Mouse (Mus musculus) cerebellum, postnatal 25 days (tissue): Measurements from ENCODE around the gene Plxdc1.

ENCODE experiments used
- DNase-seq, 2 experiments: peaks; one replicate each; pipeline ENCODE4 v3.0.0; 2021; ENCODE audit warnings: mixed read lengths in 2 of 2

Plxdc1 gene

DNA sequence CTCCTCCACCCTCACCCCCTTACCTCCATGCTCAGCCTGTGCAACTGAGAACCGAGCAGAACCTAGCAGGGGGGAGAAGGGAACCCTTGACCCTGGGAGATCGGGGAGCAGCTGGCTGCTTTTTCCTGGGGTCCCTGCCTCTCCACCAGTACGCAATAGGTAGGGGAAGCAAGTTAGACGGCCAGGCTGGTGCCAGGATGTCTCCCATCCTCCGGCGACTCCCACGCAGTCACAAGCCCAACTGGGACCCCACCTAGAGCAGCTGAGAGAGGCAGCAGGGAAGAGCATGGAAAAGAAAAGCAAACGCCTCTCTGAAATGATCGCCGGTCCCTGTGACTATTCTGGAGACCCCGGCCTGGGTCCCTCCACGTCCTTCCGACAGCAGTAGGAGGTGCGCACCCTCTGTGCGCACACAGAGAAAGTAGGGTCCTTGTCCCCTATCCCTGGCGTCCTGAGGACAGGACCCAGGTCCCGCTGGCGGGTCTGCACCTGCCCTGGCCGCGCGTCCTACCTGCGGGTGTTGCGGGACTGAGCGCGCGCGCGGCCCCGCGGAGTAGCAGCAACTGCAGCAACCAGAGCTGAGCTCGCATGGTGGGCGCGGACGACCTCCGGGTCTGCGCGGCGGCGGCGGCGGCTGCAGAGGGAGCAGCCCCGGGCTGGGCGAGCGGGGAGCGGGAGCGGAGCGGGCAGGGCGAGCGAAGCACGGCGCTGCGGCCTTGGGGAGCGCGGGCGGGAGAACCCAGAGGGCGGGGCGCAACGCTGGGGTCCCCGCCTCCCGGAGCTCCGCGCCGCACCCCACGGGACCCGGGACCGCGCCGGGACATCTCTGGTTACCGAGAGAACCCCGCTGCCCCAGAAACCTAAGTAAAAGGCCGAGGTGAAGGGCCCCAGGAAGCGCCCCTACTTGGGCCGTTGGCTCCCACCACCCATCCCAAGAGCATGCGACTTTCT lies at the start of gene Plxdc1:
Gene Plxdc1 (minus strand): TSS at position 718 of the 951 bp plus-strand sequence.
- DNase-seq: peak; percentile 41 to 62

DNA sequence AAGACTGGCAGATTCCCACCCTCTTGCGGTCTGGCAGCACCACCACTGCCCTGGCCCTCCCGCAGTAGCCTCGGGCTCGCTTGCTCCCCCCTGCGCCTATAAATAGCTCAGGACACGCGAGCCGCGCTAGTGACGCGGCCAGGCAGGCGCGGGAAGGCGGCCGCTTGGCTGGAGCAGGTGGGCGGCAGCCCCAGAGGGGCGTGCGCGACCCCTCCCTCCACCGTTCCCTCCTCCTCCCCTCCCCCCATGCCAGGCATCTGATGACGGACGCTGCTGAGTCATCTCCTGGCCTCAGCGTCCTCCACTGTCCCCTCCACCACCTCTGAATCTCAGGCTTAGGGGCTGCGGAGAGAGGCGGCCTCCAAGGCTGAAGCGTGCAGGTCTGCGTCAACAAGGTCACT lies 49.7 kb upstream of the Plxdc1 start:
- peak; percentile 80 to 82 for DNase-seq

DNA sequence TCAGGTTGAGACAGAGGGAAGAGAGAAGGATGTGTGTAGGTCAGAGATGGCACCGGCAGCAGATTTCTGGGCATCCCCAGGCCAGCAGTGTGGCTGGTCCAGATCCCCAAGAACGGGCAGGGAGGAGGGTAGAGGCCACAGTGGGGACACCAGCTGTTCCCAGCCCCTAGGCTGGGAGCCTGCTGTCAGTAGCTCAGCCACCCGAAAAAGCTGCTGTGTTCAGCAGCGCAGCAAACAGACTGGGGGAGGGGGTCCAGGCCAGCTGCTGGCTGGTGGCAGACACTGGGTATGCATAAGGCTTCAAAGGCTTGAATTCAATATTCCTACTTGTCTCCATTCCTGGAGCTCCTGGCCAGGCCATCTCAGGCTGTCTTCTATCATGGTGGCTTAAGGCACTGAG lies 48.6 kb upstream of the Plxdc1 start:
- DNase-seq: peak in 1 of 2 experiments; percentile 34

DNA sequence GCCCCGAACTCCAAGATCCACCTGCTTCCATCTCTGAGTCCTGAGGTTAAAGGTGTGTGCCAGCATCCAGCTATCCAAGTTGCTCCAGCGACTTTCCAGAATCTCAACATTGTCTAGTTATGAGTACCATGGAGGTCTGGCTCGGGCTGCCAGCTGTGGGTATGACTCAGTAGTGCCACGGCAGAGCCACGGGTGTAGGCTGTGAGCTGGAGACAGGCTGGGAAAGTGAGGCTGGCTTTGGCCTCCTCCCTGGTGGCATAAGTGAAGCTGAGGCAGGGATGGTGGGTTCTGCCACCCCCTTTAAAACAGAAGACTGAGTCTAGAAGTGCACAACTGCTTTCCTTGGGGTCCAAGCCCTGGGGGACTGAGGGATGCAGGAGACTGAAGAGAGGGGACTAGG lies 47.8 kb upstream of the Plxdc1 start:
- DNase-seq: no peak

DNA sequence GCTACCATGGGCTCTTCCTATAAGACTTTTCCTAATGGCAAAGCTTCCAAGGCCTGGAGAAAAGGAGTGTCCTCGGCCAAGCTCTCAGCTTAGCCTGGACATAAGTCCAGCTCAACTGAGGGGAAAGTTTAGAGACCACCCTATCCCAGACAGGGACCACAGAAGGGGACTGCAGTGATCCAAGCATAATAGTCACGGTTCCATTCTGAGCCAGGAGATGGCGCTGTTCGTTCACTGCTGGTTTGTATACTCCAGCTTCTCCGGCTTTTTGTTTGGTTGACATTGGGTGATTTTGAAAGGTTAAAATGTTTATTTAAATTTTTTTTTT lies 45.2 kb upstream of the Plxdc1 start:
- peak; percentile 84 to 90 for DNase-seq

DNA sequence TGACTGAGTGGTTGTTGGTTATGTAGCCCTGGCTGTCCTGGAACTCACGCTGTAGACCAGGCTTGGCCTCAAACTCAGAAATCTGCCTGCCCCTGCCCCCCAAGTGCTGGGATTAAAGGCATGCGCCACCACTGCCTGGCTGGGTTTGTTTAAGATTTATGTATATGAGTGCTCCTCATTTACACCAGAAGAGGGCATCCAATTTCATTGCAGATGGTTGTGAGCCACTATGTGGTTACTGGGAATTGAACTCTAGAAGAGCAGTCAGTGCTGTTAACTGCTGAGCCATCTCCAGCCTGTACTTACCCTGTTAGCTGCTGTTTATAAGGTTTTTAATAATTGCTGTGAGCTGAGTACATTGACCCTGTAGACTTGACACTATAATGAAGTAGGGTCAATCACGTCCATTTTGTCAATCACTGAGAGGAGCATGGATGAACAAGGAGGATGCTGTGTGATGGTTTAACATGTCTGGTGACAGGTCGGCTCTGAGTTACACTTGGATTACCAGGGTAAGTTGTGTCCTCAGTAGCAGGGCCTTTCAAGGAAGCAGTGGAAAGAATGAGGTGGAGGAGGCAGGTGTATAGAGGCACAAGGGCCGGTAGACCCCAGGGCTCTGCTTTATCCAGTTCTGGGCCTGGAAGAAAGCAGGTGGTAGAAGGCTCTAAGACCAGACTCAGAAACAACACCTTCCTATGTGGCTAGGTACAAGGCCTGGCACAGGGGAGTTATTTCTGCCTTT lies 44.6 kb upstream of the Plxdc1 start:
- no peak for DNase-seq

GRCm38 (mm10) chr11:98027785-98028184 lies 41.5 kb upstream of the Plxdc1 start:
- no peak for DNase-seq

DNA sequence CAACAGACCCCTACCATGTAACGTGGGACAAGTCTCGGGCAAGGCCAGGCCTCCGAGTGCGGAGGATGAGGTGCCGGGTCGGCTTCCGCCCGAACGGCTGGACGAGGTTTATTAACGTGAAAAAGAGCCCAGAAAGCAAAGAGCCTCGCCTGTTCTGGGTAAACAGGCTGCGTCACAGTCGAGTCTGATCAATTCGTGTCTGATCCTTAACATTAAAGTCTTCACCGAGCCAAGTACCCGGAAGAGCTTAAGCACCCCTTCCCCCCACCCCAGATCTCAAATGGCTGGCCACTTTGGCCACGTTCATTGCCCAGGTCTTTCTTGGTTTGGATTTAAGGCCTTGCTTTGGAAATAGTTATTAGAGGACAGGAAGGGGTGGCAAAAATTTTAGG lies 41.0 kb upstream of the Plxdc1 start:
- no peak for DNase-seq

GRCm38 (mm10) chr11:98026570-98027296 lies 40.5 kb upstream of the Plxdc1 start, which contains the start of gene Rpl19:
Gene Rpl19 (plus strand): TSS chr11:98026710.
- peak; percentile 95 to 96 for DNase-seq

- no peak for DNase-seq
These were observed 40.0 kb upstream of the Plxdc1 start for GRCm38 (mm10) chr11:98026248-98026569.

DNA sequence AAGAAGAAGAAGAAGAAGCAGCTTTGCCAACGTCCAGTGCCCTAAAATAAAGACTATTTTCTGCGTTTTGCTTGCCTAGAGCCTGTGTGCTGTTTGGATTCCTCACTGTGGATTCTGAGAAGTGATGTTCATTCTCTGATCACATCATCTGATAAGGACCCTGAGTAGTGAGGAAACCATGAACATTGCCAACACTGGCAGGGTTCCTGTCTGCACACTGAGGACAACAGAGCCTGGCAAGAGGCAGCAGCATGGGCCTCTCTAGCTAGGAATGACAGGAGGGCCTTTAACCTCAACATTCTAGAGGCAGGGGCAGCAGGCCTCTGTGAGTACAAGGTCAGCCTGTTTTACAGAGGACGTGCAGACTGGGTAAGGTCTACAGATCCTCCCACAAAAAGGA lies 38.3 kb upstream of the Plxdc1 start:
- DNase-seq: no peak

DNA sequence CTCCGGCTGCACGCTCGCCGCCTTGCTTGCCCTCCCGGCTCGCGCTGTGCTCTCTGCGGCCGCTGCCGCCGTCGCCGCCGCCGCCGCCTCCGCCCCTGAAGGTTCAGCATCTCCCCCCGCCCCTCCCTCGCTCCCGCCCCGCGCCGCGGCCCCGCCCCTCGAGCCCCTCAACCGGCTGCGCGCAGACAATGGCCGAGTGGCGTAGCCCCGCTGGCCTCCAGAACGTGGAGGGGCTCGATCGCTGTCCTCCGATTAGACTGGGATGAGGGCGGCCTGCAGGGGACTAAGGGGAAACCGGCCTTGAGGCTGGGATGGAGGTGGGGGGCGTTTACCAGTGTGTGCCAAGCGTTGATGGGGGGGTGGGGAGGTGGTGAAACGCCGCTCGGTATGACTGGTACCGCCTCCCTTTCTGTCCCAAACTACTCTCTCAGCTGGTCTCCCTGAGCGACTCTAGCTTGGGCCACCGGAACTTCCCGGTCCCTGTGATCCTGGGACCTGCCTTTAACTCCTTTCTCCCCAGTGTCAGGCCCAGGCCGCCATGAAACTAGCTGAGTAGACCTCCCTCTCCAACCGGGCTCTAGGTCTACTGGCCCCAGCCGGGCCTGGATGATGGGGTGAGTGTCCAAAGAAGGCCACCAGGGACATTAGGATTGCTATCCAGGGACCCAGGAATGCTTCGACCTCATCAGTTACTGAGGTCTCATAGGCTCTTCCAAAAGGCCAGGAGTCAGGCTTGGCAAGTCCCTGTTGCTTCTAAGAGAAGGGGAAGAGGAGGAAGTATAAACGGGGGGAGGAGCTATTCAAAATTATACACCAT lies 36.5 kb upstream of the Plxdc1 start, which contains the start of gene Cacnb1:
Gene Cacnb1 (minus strand): TSS at position 480 of the 817 bp plus-strand sequence.
- peak; percentile 77 to 85 for DNase-seq

- DNase-seq: no peak
These were observed 36.0 kb upstream of the Plxdc1 start for GRCm38 (mm10) chr11:98022253-98022554.

GRCm38 (mm10) chr11:98021565-98022252 lies 35.5 kb upstream of the Plxdc1 start:
- DNase-seq: peak; percentile 60 to 69

DNA sequence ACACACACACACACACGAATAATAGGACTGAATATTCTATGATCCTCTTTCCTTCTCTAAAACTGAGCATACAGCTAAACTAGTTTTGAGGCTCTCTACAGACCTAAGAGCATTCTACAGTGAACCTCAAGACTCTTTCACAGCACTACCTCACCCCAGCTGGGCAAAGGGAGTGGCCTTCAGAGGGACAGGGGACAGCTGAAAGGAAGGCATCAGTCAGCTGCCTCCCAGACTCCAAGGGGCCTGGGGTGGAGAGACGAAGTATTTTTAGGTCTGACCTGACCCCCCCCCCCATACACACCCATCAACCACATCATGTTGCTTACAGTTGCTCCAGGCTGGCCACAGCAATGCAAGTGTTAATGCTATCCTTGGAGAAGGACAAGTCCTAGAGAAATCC lies 34.9 kb upstream of the Plxdc1 start:
- DNase-seq: no peak

GRCm38 (mm10) chr11:98020710-98021109 lies 34.5 kb upstream of the Plxdc1 start:
- peak in 1 of 2 experiments; percentile 49 for DNase-seq

DNA sequence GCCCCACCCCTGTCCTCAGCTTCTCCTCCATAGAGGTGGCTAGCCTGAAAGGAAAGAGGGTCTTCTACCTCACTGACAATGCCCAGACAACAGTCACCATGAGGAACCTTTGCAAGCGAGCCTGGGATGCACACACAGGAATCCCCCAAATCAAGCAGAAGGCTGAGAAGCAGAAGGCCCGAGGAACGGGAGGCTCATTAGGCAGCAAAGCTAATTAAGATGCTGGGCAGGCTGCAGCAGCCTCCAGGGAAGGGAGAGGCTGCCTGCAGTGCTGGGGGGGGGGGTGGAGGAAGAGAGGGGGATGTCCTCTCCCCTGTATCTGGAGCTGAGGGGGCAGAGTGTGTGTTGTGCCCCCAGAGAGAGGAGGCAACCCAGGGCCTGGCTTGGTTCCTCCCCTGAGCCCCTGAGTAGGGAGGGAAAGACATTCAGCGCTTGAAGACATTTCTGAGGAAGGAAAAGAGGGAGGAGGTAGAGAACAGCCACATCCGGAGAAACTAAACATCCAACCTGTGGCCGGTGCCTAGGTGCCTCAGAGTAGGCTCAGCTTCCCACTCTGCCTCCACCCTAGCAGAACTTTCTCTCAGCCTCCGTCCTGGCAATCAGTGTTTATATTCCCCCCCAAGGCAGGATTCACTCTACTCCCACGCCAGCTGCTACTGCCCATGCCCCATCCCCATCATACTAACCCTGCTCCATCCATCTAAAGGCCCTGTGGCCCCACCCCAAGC lies 33.8 kb upstream of the Plxdc1 start:
- DNase-seq: no peak

GRCm38 (mm10) chr11:98018858-98019641 lies 32.8 kb upstream of the Plxdc1 start:
- peak; percentile 38 to 60 for DNase-seq

- no peak for DNase-seq
These were observed 32.0 kb upstream of the Plxdc1 start for GRCm38 (mm10) chr11:98018222-98018621.

DNA sequence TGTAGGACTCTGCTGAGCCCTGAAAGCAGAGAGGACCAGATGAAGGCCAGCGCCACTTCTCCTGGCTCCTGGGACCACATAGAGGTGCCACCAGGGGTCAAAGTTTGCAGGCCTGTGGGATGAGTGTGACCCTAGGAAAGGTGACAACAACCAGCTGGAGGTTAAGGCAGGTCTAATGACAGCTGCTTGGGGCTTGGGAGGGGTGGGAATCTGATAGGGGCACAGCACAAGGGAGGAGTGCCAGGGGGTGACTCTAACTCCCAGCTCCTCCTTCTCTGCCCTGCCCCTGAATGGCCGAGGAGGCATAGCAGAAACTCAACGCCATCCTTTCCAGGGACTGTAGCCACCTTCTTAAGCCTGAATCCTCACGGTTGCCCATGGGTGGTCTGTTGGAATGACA lies 30.6 kb upstream of the Plxdc1 start:
- no peak for DNase-seq
